Mouse (Mus musculus): ENCODE measurements around the gene Mb. TPM values are rescaled to one million over a fixed set of nuclear protein-coding genes. Genes with fewer than 3 reads are reported as not detected.
A peak's percentile ranks its signal among the peaks of the same experiment; 100 is the strongest.

Gene Mb
- polyA plus RNA-seq, 1 experiment = 0.59 TPM

GRCm38 (mm10) chr15:77086488-77086887 lies 36.0 kb upstream of the Mb start:
- peaks cover 5% of the 10 kb centered on the region for H3K4me1 ChIP-seq (ENCODE audit: control insufficient read depth, insufficient read depth, low read length)
- 92% methylated on average over 1 of the region's 1 CpGs for WGBS
- H3K27me3 ChIP-seq (ENCODE audit: control insufficient read depth, insufficient read depth, low read length) = no peaks in the 10 kb centered on the region
- DNase-seq = no peak
- H3K27ac ChIP-seq (ENCODE audit: insufficient read depth, low read length) = no peak overlapping the region
- TF ChIP-seq CTCF (IDR thresholded peaks at IDR 0.05; ENCODE audit: borderline replicate concordance, insufficient read depth, low read depth, low read length) (no peak), POLR2A (IDR thresholded peaks at IDR 0.05; ENCODE audit: borderline replicate concordance, insufficient read depth, low read length) (no peak)
- H3K4me3 ChIP-seq (replicated peaks; ENCODE audit: insufficient read depth, low read depth, low read length) = no peak overlapping the region

DNA sequence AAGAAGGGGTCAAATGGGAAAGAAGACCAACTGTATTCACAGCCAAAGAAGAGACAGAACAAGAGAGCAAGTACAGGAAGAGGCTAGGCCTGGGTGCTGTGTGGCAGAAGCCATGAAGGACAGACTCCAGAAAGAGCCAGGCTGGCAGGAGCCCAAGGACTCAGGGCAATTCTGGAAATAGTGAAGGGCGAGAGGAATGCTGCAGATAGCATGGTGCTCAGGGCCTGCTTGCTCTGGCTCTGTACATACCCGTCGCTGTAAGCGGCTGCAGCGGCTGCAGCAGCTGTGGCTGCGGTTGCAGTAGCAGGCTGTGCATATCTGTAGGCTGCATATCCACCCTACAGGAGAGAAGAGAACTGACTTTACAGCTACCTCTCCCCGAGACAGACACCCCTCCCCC lies 35.3 kb upstream of the Mb start:
- DNase-seq = peak; percentile 37 to 39
- 69% methylated on average over 7 of the region's 7 CpGs for WGBS
- H3K27ac ChIP-seq (ENCODE audit: insufficient read depth, low read length) = no peak overlapping the region
- H3K4me1 ChIP-seq (ENCODE audit: control insufficient read depth, insufficient read depth, low read length) = peaks cover 9% of the 10 kb centered on the region
- H3K27me3 ChIP-seq (ENCODE audit: control insufficient read depth, insufficient read depth, low read length) = no peaks in the 10 kb centered on the region
- TF ChIP-seq POLR2A (IDR thresholded peaks at IDR 0.05; ENCODE audit: borderline replicate concordance, insufficient read depth, low read length) = no peak
- TF ChIP-seq CTCF (IDR thresholded peaks at IDR 0.05; ENCODE audit: borderline replicate concordance, insufficient read depth, low read depth, low read length) = no peak
- H3K4me3 ChIP-seq (replicated peaks; ENCODE audit: insufficient read depth, low read depth, low read length) = no peak overlapping the region

GRCm38 (mm10) chr15:77081454-77081853 lies 31.0 kb upstream of the Mb start:
- DNase-seq = peak; percentile 29 to 32
- Histone ChIP-seq H3K4me1 (ENCODE audit: control insufficient read depth, insufficient read depth, low read length) (peaks cover 24% of the 10 kb centered on the region), H3K27me3 (ENCODE audit: control insufficient read depth, insufficient read depth, low read length) (no peaks in the 10 kb centered on the region), H3K4me3 (replicated peaks; ENCODE audit: insufficient read depth, low read depth, low read length) (no peak overlapping the region), H3K27ac (ENCODE audit: insufficient read depth, low read length) (no peak overlapping the region)
- WGBS = 33% methylated on average over 5 of the region's 5 CpGs
- TF ChIP-seq POLR2A (IDR thresholded peaks at IDR 0.05; ENCODE audit: borderline replicate concordance, insufficient read depth, low read length) (no peak), CTCF (IDR thresholded peaks at IDR 0.05; ENCODE audit: borderline replicate concordance, insufficient read depth, low read depth, low read length) (peak; percentile 29; the same call in 1 of the 2 replicates)

DNA sequence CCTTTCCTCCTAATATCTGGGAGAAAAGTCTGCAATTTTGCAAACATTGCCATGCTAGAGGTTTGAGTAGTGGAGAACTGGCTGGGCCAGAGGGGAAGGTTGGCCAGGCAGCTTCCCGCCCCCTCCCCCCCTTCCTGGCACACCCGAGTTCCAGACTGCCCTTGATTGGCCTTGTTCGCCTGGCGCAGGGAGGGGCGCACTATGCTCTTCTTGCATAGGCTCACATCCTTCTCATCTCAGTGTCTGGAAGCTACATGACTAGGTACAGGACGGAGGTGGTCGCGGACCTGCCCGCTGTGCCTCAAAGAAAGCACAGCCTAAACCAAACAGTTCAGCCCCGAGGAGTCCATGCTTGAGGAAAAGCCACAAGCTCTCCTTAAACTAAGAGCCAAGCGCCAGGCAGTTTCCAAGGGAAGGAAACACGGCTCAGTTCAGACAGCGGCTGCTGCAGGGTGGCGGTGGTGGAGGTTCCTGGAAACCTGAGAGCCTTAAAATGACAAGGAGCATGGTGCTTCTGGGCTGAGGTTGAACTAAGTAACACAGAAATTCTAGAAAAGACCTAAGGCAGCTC lies 30.3 kb upstream of the Mb start:
- WGBS = 32% methylated on average over 14 of the region's 14 CpGs
- TF ChIP-seq CTCF (IDR thresholded peaks at IDR 0.05; ENCODE audit: borderline replicate concordance, insufficient read depth, low read depth, low read length) (no peak), POLR2A (IDR thresholded peaks at IDR 0.05; ENCODE audit: borderline replicate concordance, insufficient read depth, low read length) (no peak)
- DNase-seq = peak in 1 of 2 experiments; percentile 28
- H3K27ac ChIP-seq (ENCODE audit: insufficient read depth, low read length) = no peak overlapping the region
- H3K4me1 ChIP-seq (ENCODE audit: control insufficient read depth, insufficient read depth, low read length) = peaks cover 24% of the 10 kb centered on the region
- no peaks in the 10 kb centered on the region for H3K27me3 ChIP-seq (ENCODE audit: control insufficient read depth, insufficient read depth, low read length)
- no peak overlapping the region for H3K4me3 ChIP-seq (replicated peaks; ENCODE audit: insufficient read depth, low read depth, low read length)

- H3K27ac ChIP-seq (ENCODE audit: insufficient read depth, low read length) = peak overlapping the region; percentile 34; the same call in 1 of the 2 replicates
- TF ChIP-seq POLR2A (IDR thresholded peaks at IDR 0.05; ENCODE audit: borderline replicate concordance, insufficient read depth, low read length) = no peak
- TF ChIP-seq CTCF (IDR thresholded peaks at IDR 0.05; ENCODE audit: borderline replicate concordance, insufficient read depth, low read depth, low read length) = no peak
- peaks cover 24% of the 10 kb centered on the region for H3K4me1 ChIP-seq (ENCODE audit: control insufficient read depth, insufficient read depth, low read length)
- 31% methylated on average over 11 of the region's 11 CpGs for WGBS
- H3K27me3 ChIP-seq (ENCODE audit: control insufficient read depth, insufficient read depth, low read length) = no peaks in the 10 kb centered on the region
- DNase-seq = peak in 1 of 2 experiments; percentile 35
- H3K4me3 ChIP-seq (replicated peaks; ENCODE audit: insufficient read depth, low read depth, low read length) = no peak overlapping the region
Observed at GRCm38 (mm10) chr15:77079890-77080361, 29.5 kb upstream of the Mb start.

- no peak overlapping the region for H3K27ac ChIP-seq (ENCODE audit: insufficient read depth, low read length)
- no peaks in the 10 kb centered on the region for H3K27me3 ChIP-seq (ENCODE audit: control insufficient read depth, insufficient read depth, low read length)
- no peak for DNase-seq
- 49% methylated on average over 14 of the region's 14 CpGs for WGBS
- H3K4me1 ChIP-seq (ENCODE audit: control insufficient read depth, insufficient read depth, low read length) = peaks cover 24% of the 10 kb centered on the region
- H3K4me3 ChIP-seq (replicated peaks; ENCODE audit: insufficient read depth, low read depth, low read length) = no peak overlapping the region
- no peak for TF ChIP-seq POLR2A (IDR thresholded peaks at IDR 0.05; ENCODE audit: borderline replicate concordance, insufficient read depth, low read length)
- TF ChIP-seq CTCF (IDR thresholded peaks at IDR 0.05; ENCODE audit: borderline replicate concordance, insufficient read depth, low read depth, low read length) = no peak
Observed at GRCm38 (mm10) chr15:77079256-77079822, 28.9 kb upstream of the Mb start.

- WGBS = 58% methylated on average over 3 of the region's 3 CpGs
- H3K27me3 ChIP-seq (ENCODE audit: control insufficient read depth, insufficient read depth, low read length) = no peaks in the 10 kb centered on the region
- peaks cover 24% of the 10 kb centered on the region for H3K4me1 ChIP-seq (ENCODE audit: control insufficient read depth, insufficient read depth, low read length)
- TF ChIP-seq POLR2A (IDR thresholded peaks at IDR 0.05; ENCODE audit: borderline replicate concordance, insufficient read depth, low read length) (no peak), CTCF (IDR thresholded peaks at IDR 0.05; ENCODE audit: borderline replicate concordance, insufficient read depth, low read depth, low read length) (no peak)
- DNase-seq = no peak
- H3K4me3 ChIP-seq (replicated peaks; ENCODE audit: insufficient read depth, low read depth, low read length) = no peak overlapping the region
- no peak overlapping the region for H3K27ac ChIP-seq (ENCODE audit: insufficient read depth, low read length)
Observed at GRCm38 (mm10) chr15:77078786-77079185, 28.3 kb upstream of the Mb start.

DNA sequence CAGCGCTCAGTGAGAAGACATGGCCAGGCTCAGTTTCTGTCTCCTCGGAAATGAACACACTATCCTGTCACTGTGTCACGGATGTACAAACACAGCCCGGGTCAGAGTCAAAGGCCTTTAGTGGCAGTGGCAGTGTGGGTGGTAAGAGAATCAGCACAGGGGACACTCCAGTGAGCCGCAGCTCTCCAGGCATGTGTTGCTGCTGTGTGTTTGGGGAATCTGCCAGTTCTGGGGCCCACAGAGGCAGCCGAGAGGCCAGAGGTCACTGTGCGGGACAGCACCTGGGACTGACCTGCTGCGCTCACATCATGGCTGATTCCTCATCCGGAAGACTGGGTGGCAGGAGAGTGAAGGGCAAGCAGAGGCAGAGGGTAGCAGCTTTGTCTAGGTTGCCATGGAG lies 27.4 kb upstream of the Mb start:
- TF ChIP-seq CTCF (IDR thresholded peaks at IDR 0.05; ENCODE audit: borderline replicate concordance, insufficient read depth, low read depth, low read length) = no peak
- 88% methylated on average over 9 of the region's 9 CpGs for WGBS
- no peak for DNase-seq
- Histone ChIP-seq H3K27ac (ENCODE audit: insufficient read depth, low read length) (no peak overlapping the region), H3K4me3 (replicated peaks; ENCODE audit: insufficient read depth, low read depth, low read length) (no peak overlapping the region), H3K4me1 (ENCODE audit: control insufficient read depth, insufficient read depth, low read length) (peaks cover 24% of the 10 kb centered on the region), H3K27me3 (ENCODE audit: control insufficient read depth, insufficient read depth, low read length) (no peaks in the 10 kb centered on the region)
